Mouse (Mus musculus) gastrocnemius, postnatal 10 days (tissue): Measurements from ENCODE around the gene Vrk1. TPM values are rescaled to one million over a fixed set of nuclear protein-coding genes. Genes with fewer than 3 reads are reported as not detected.

Experiments used
- DNase-seq: peaks from one replicate; pipeline ENCODE4 v3.0.0; 2021; ENCODE audit warnings: mixed read lengths
- long read RNA-seq, 2 experiments: library from polyadenylated mRNA; stranded (forward); transcript quantifications; one replicate each; pipeline ENCODE4 v2.0.0; 2021
- total RNA-seq, 2 experiments: library from RNA; stranded (reverse); gene quantifications; 2 replicates each; pipeline ENCODE4 v1.2.3; 2021

Gene Vrk1
- 10 to 100 TPM in 1 of 2 experiments, 1 to 10 TPM in 1; 9.1 to 10.5 TPM for total RNA-seq
- long read RNA-seq, experiment 1, transcript Vrk1-202 (13 exons, 1,509 nt), result major isoform, 9 of 14 reads
- long read RNA-seq, experiment 1, partial matches to known transcripts, result 2 of 14 reads
- long read RNA-seq, experiment 1, other reads (novel, unspliced or antisense), result 2 of 14 reads
- long read RNA-seq, experiment 2, transcript Vrk1-202 (13 exons, 1,509 nt), result major isoform, 7 of 12 reads
- long read RNA-seq, experiment 2, partial matches to known transcripts, result 1 of 12 reads
- long read RNA-seq, experiment 2, other reads (novel, unspliced or antisense), result 3 of 12 reads

DNA sequence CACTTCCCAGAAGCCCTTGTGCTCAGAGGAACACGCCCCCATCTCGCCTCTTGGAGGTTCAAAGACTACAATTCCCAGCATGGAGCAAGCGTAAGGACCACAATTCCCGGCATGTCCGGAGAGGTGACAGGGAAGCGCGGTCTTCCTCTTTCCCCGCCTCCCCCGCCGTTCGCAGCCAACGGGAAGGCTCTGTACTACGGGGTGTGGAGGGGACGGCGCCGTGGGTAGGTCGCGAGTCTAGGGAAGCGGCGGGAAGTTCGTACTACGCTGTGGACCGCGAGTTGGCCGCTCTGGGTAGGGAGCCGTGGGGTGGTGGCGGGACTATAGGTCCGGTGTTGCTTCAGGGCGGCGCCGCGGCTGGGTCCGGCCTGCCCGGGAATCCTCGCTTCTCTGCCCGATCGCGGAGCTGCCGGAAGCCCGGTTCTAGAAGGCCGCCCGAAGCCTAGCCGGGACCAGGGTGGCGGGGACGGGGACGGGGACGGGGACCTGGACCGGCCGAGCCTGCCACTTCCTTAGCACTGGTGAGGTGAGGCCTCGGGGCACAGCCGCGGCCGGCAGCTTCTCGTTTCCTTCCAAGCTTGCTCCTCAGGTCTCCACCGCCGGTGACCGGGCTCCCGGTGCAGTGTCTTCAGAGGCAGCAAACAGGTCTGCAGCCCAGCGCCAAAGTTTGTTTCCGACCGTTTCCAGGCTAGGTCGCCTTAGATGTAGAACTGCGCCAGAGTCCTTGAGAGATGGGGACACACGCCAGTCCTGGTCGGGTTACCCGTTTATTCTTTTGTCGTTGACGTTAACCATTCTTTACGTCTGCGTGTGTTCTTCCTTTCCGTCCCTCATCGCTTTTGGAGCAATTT, at the start of gene Vrk1:
TSS of gene Vrk1 (plus strand) at position 164 of the 851 bp plus-strand sequence.
- peak; percentile 89 for DNase-seq

GRCm38 (mm10) chr12:105960592-105961330, 49.3 kb upstream of the Vrk1 start:
- no peak for DNase-seq

GRCm38 (mm10) chr12:105961667-105962066, 48.4 kb upstream of the Vrk1 start:
- DNase-seq, result no peak

DNA sequence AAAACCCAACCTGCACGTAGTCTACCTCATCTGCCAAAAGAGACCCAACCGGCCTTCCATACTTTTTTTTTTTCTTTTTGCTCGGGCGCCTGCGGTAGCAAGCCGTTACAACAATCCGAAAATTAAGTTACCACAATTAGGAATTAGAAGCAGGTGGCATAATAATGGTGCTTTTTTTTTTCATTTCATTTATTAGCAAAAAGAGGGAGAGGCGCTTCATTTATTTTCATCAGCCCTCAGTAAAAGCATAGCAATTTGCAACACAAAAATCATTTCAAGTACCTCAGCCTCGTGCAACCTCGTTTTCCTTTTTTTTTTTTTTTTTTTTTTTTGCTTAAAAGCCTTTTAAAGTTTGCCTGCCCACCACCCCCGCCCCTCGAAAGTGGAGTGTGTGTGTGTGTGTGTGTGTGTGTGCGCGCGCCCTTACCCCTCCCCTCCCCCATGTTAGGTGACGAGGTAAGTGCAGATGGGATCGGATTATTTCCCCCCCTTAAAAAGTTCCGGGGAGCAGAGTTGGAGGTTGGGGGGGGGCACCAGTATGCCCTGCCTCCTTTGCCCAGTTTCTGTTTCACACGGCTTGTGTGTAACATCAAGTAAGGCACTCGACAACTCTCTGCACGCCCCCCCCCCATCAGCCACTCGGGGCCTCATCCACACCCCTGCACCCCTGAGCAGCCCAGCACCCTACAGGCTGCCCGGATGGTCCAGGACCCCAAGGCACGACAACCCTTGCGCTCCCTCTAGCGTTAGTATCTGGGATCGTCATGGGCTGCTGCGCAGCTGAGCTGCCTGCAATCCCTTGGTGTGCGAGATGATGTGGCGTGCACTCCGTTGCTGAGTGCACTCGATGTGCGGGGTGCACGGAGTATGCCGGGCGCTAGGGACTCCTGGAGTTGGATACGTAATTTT, 47.7 kb upstream of the Vrk1 start:
- peak; percentile 91 for DNase-seq

GRCm38 (mm10) chr12:105963012-105963572, 46.9 kb upstream of the Vrk1 start:
- DNase-seq, result peak; percentile 22

DNA sequence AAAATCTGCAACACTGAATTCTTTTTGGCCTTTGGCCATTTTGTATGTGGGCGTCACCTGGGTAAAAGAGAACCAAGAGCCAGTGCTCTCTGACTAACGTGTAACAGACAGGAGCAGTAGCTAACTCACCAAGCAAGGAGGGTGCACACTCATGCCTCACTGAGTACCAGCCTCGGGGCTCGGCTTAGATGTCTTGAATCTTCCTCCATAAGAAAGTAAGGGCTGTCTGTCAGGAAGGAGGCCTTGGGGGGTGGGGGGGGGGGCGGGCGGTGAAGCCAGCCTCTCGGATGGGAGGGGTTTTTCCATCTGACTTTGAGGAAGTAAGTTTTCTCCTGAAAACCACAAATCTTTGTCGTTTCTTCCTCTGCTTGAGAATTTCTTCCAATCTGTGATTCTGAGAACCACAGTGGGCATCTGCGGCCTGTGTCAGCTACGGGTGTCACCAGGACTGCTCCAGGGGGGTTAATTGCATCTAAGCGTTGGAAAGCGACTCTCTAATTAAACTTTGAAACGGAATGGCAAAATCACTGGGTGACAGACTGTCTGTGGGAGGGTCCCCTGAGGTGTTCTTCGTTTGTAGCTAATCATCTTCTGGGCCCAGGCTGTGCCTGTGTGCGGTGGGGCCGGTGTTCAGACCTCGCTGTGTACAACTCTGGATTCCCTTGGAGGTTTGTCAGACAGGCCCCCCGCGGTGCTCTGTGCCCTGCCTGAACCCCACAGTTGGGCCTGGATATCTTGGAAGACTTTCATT, 43.0 kb upstream of the Vrk1 start:
- DNase-seq, result no peak

- DNase-seq, result no peak
These were observed 42.2 kb upstream of the Vrk1 start for GRCm38 (mm10) chr12:105967806-105968205.

- no peak for DNase-seq
These were observed 38.8 kb upstream of the Vrk1 start for GRCm38 (mm10) chr12:105971182-105971581.

GRCm38 (mm10) chr12:105972673-105973072, 37.4 kb upstream of the Vrk1 start:
- DNase-seq, result no peak

DNA sequence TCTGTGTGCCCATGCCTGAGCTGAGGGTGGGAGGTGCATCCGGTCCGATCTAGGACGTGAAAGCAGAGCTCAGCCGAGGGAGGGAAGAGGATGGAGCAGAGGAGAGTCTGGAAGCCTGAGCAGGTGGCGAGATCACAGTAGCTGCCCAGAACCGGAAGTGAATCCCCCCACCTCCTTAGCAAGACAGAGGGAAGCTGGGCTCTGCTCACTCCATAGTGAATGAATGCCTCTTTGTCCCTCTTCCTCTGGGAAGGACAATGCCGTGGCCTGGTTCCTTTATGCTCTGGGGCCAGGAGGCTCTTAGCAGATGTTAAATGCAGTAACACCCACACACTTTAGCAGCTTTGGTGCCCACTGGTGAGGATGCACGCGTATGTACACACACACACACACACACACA, 36.3 kb upstream of the Vrk1 start:
- DNase-seq, result no peak

- no peak for DNase-seq
These were observed 35.9 kb upstream of the Vrk1 start for GRCm38 (mm10) chr12:105974107-105974506.

- no peak for DNase-seq
These were observed 28.7 kb upstream of the Vrk1 start for GRCm38 (mm10) chr12:105981121-105981973.

DNA sequence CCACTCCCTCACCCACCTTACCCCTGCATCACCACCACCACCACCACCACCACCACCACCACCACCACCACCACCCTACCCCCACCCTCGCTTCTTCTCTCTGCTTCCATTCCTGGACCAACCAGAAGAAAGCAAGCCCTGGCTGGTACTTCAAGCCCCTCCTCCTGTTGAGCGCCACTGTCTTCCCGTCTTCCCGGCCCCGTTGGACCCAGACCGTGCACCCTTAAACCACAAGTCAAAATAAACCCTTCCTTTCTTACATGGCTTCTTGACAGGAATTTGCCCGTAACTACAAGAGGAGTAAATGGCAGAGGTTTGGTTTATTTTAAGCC, 28.1 kb upstream of the Vrk1 start:
- DNase-seq, result no peak

GRCm38 (mm10) chr12:105982598-105982997, 27.4 kb upstream of the Vrk1 start:
- DNase-seq, result no peak

GRCm38 (mm10) chr12:105983499-105983898, 26.5 kb upstream of the Vrk1 start:
- no peak for DNase-seq

DNA sequence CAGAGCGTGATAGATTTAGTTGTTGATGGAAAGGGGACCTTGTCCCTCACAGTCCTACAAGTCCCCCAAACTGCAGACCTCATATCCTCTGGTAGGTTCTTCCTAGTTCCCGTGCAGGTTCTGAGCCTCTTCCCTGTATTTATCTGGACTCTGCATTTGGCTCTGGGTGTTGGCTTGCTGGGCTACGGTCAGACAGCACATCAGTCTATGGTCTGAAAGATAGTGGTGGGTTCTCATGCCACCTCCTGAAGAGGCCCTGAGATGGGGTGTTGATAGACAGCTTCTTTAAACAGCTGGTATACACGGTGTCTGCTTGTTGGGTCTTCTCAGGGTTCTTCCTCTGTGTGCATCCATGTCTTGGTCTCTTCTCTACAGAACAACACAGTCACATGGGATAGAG, 21.6 kb upstream of the Vrk1 start:
- DNase-seq, result no peak

DNA sequence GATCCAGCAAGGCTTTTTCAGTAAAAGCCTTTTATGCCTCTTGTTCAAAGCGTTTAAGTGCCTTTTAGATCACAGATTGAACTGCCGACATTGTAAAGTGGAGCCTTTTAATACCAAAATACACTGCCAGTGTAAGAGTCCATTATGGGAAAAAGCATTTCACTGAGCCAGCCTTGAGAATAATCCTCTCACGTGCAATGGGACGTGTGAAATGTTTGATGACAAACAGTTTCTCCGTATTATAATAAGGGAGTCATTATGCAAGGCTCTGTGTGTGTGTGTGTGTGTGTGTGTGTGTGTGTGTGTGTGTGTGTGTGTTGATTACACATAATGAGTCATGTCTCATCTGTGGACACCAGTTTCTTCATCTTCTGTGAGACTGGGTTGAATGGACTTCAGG, 17.3 kb upstream of the Vrk1 start:
- no peak for DNase-seq

DNA sequence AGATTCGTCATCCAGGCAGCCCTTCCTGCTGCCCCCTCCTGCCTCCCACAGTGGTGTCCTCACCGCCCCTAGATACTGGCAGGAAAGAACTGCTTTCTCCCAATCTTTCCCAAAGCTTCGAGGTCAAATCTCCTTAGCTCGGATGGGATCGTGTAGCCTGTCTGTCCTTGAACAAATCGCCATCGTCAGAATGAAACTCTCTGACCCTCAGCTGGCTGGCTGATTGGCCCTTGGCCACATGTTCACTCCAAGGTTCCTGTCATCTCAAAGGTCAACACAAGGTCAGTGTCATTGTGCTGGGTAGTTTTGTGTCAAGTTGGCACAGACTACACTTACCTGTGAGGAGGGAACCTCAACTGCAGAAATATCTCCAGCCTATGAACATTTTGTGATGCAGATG, 16.7 kb upstream of the Vrk1 start:
- no peak for DNase-seq

DNA sequence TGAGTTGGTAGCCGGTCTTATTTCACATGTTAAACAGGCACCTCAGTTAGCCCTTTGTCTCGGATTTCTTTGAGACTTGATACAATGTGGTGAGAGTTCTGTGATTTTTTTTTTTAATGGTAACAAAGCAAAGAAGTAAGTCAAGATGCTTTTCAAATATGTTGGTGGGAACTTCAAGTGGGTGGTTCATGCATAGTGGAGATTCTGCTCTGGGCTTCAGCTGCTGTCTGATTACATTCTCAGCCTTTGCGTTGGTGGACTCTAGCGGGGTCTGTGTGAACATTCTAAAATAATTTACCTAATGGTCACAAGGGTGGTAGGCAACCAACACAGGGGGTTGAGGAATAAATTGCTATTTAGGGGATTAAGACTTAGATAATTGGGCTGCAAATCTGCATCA, 14.1 kb upstream of the Vrk1 start:
- no peak for DNase-seq
